Mouse (Mus musculus): ENCODE results near the gene Wdr44.
"Not testable (repeated sequence)": the region's sequence is repeated elsewhere in the genome, so short reads cannot be mapped to it uniquely, and the experiment has no call there.

Gene Wdr44

GRCm38 (mm10) chrX:23692722-23693442, at the start of gene Wdr44:
Wdr44 (plus strand) TSS chrX:23693051.
- ATAC-seq (ENCODE audit: insufficient number of reproducible peaks, low FRiP score, low TSS enrichment): peak; percentile 99

DNA sequence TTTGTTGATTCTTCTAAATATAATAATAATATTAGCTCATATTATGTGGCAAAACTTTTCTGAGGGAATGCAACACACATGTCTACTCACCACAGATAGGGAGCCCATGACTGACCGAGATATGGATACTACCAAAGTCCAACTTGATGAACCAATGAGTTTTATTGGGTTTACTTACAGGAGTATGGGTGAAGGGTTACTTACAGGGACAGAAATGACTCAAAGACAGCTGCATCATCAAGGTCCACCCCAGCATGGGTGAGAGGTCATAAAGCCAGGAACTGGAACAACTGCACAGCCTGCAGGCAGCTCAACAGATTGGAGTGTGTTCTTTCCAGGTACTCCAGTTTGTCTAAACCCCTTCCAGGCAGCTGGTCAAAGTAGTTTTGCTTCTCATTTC, 44.5 kb upstream of the Wdr44 start:
- no peak for ATAC-seq (ENCODE audit: insufficient number of reproducible peaks, low FRiP score, low TSS enrichment)

DNA sequence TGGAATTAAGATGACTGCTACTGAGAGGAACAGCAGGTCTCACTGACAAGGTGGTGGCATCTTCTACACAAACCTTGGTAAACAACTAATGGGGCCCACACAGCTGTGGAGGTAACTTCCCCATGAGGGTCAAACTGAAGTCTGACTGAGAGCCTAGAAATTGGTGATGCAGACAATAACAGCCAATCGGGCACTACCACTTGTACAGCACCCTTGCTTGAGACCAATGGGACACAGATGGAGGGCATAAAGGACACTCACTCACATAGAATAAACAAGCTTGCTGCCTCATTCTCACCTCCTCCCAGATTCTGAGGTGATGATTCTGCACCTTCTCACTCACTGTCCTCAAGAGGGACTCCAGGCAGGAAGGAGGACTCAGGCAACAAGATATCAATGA, 30.6 kb upstream of the Wdr44 start:
- ATAC-seq (ENCODE audit: insufficient number of reproducible peaks, low FRiP score, low TSS enrichment): no peak

GRCm38 (mm10) chrX:23673193-23673592, 19.7 kb upstream of the Wdr44 start:
- no peak for ATAC-seq (ENCODE audit: insufficient number of reproducible peaks, low FRiP score, low TSS enrichment)

GRCm38 (mm10) chrX:23675450-23675849, 17.4 kb upstream of the Wdr44 start:
- no peak for ATAC-seq (ENCODE audit: insufficient number of reproducible peaks, low FRiP score, low TSS enrichment)

DNA sequence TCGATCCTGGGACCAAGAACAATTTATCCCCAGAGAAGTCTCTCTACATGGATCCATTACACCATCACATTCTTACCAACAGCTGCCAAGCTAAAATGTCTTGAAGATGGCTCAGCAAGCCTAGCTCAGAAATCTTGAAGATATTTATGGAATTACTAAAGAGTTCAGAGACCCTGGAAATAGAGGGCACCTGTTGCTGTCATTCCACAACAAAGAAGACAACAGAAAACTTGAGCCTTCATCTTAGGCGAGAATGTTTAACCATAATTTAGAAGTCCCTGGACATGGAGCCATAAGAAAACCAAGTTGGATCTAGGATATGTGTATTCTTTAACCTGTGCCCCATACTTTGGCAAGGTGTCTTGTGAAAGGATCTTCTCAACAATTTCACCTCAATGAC, 16.3 kb upstream of the Wdr44 start:
- no peak for ATAC-seq (ENCODE audit: insufficient number of reproducible peaks, low FRiP score, low TSS enrichment)

GRCm38 (mm10) chrX:23677511-23677910, 15.3 kb upstream of the Wdr44 start:
- ATAC-seq (ENCODE audit: insufficient number of reproducible peaks, low FRiP score, low TSS enrichment): no peak

GRCm38 (mm10) chrX:23692336-23692721, 522 bp upstream of the Wdr44 start:
- ATAC-seq (ENCODE audit: insufficient number of reproducible peaks, low FRiP score, low TSS enrichment): peak; percentile 31; the same call in 1 of the 2 replicates

- peak; percentile 63 for ATAC-seq (ENCODE audit: insufficient number of reproducible peaks, low FRiP score, low TSS enrichment)
Observed at GRCm38 (mm10) chrX:23693443-23694400, 871 bp downstream of the Wdr44 start.

- ATAC-seq (ENCODE audit: insufficient number of reproducible peaks, low FRiP score, low TSS enrichment): no peak
Observed at GRCm38 (mm10) chrX:23694588-23694987, 1.7 kb downstream of the Wdr44 start.

DNA sequence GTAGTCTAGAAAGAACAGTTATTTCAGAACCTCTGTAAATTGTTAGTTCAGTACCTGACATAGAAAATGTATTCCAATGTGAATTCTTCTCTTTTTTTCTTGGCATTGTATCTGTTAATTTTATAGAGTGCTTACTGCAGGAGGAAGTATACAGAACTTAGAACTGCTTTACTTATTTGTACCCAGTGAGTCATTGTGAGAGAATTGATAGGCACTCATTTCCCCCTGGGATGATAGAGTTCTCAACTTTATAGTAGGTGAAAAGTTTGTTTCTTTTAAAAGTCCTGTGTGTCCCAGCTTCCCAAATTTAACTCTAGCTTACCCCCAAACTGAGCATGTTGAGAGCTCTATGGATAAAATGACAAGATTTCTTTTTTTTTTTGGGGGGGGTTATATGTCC, 2.3 kb downstream of the Wdr44 start:
- ATAC-seq (ENCODE audit: insufficient number of reproducible peaks, low FRiP score, low TSS enrichment): no peak

DNA sequence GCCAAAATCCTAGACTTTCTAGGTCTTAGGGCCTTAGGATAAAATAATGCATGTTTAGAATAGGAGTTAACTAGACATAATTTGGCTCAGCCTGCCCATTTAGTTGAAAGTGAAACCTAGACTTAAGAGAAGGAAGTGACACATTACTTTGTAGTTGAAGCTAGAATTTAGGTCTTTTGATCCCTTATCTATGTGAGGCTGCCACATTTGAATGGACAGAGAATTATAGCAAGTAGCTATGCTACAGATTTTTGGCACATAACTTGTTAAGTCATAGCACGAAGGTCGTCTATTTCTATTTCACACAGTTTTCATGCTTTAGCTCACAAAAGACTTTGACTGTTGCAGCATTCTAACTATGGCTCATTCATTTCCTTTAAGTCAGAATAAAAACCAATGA, 4.5 kb downstream of the Wdr44 start:
- ATAC-seq (ENCODE audit: insufficient number of reproducible peaks, low FRiP score, low TSS enrichment): no peak

DNA sequence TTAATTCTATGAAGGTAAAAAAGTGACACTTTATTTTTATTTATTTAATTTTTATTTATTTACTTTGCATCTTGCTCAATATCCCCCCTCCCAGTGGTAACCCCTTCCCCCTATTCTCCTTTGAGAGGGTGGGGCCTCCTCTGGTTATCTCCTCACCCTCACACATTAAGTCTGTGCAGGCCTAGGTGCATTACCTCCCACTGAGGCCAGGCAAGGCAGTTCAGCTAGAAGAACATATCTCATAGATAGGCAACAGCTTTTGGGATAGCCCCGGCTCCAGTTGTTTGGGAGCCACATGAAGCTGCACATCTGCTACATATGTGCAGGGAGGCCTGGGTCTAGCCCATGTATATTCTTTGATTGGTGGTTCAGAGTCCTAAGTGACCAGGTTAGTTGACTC, 6.2 kb downstream of the Wdr44 start:
- ATAC-seq (ENCODE audit: insufficient number of reproducible peaks, low FRiP score, low TSS enrichment): no peak

- ATAC-seq (ENCODE audit: insufficient number of reproducible peaks, low FRiP score, low TSS enrichment): no peak
Observed at GRCm38 (mm10) chrX:23717247-23717646, 24.4 kb downstream of the Wdr44 start.

DNA sequence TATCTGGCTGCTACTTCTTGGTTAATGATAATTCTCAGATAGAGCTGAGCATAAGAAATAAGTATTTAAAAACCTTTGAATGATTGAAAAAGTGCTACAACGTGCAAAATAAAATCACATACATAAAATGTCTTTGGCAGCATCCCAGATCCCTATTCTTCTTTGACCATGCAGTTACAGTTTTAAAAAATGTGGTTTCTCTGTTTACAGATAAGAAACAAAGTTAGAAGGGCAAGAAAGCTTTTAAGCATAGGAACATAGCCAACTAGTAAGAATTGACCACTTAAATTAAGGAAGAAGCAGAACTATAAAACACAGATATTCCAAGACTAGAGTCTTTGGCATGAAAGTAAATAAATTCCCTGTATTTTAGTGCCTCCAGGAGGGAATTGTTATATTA, 34.6 kb downstream of the Wdr44 start:
- ATAC-seq (ENCODE audit: insufficient number of reproducible peaks, low FRiP score, low TSS enrichment): no peak

DNA sequence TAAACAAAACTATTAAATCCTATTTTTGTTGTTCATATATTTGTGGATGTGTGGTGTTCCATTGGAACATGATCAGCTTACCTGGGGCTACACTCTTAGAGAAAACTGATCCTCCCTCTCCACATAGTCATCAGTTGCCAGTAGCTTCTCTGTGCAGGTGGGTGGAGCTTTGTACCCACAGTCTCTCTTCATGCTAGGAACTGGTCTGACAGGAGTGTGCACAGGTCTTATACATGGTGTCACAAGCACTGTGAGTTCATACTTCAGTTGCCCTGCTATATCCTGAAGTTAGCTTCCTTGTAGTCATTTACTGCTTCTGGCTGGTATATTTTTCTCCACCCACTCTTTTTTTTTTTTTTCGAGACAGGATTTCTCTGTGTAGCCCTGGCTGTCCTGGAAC, 61.8 kb downstream of the Wdr44 start:
- no peak for ATAC-seq (ENCODE audit: insufficient number of reproducible peaks, low FRiP score, low TSS enrichment)

GRCm38 (mm10) chrX:23767849-23768248, 75.0 kb downstream of the Wdr44 start:
- ATAC-seq (ENCODE audit: insufficient number of reproducible peaks, low FRiP score, low TSS enrichment): no peak

DNA sequence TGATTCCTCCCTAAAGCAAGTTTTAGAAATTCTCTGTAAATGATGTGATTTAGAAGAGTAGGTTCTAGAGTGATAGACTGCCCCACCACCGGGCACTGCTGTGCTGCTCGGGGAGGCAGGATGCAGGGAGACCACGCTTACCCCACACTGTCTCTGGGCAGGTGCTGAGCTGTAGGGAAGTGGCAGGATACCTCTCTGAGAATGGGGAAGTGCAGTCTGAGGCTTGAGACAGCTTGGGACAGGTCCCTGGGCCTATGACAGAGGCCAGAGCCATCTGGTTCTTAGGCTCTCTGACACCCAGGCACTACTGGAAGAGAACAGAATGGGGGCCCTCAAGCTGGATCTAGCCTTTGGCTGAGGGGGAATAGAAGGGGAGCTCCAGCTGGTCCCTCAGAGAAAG, 114.3 kb downstream of the Wdr44 start:
- no peak for ATAC-seq (ENCODE audit: insufficient number of reproducible peaks, low FRiP score, low TSS enrichment)

- ATAC-seq (ENCODE audit: insufficient number of reproducible peaks, low FRiP score, low TSS enrichment): no peak
Observed at GRCm38 (mm10) chrX:23810365-23810764, 117.5 kb downstream of the Wdr44 start.

DNA sequence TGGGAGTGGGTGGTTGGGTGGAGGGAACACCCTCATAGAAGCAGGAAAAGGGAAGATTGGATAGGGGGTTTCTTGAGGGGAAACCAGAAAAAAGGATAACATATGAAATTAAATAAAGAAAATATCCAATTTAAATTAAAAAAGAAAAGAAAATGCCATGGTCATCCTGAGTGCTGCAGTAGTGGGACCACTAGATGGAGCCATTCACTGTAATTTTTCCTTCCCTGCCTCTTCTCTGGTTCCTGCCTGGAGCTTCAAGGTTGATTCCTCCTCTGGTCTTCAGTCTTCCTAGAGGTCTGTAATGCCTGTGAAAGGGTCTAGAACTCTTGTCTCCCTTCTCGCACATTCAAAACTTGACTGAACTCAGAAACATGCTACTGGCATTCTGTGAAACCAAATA, 120.4 kb downstream of the Wdr44 start:
- ATAC-seq (ENCODE audit: insufficient number of reproducible peaks, low FRiP score, low TSS enrichment): not testable (repeated sequence)

- not testable (repeated sequence) for ATAC-seq (ENCODE audit: insufficient number of reproducible peaks, low FRiP score, low TSS enrichment)
Observed at GRCm38 (mm10) chrX:23822885-23823284, 130.0 kb downstream of the Wdr44 start.

Measured in cerebellum, adult (tissue).